Mouse (Mus musculus): ENCODE data around the gene Bhlha15.

- no peak for TF ChIP-seq POLR2A (IDR thresholded peaks at IDR 0.05; ENCODE audit: borderline replicate concordance, control insufficient read depth, low read depth, low read length)
- TF ChIP-seq CTCF (IDR thresholded peaks at IDR 0.05; ENCODE audit: control insufficient read depth, insufficient read depth, low read length) = no peak
Measured at GRCm38 (mm10) chr5:144165756-144166155, 24.3 kb upstream of the Bhlha15 start.

All from bone marrow, adult 2 months (tissue).